Mouse (Mus musculus) heart, embryonic 10.5 days (tissue): ENCODE measurements at regions not wholly inside any gene's neighbourhood (a gene's known extent, or its start where the extent isn't known, plus 50 kb on each side); places are given as distances from the start of the nearest gene placed in this dataset.

Experiments
- DNase-seq: peaks from one replicate; pipeline ENCODE4 v3.0.0-alpha.2; 2017; ENCODE audit warnings: low spot score
- H3K27ac ChIP-seq: fragments of 300-500 bp; sonication (generic); 2 replicates; pipeline ENCODE4 v1.5.1; 2016; ENCODE audit warnings: mild to moderate bottlenecking
- H3K27me3 ChIP-seq: fragments of 300-500 bp; sonication (generic); 2 replicates; pipeline ENCODE4 v1.6.1; 2016; ENCODE audit warnings: mild to moderate bottlenecking; ENCODE audit not compliant: poor library complexity, insufficient read depth, severe bottlenecking
- H3K36me3 ChIP-seq: fragments of 300-500 bp; sonication (generic); 2 replicates; pipeline ENCODE4 v1.6.1; 2016; ENCODE audit warnings: mild to moderate bottlenecking, moderate library complexity
- H3K4me1 ChIP-seq: fragments of 300-500 bp; sonication (generic); 2 replicates; pipeline ENCODE4 v1.6.1; 2016; ENCODE audit warnings: mild to moderate bottlenecking
- H3K4me3 ChIP-seq: fragments of 300-500 bp; sonication (generic); 2 replicates; pipeline ENCODE4 v1.5.1; 2016; ENCODE audit warnings: mild to moderate bottlenecking, moderate library complexity
- H3K9me3 ChIP-seq: fragments of 300-500 bp; sonication (generic); 2 replicates; pipeline ENCODE4 v1.6.1; 2016; ENCODE audit warnings: mild to moderate bottlenecking, moderate library complexity
- WGBS: fragments of 180-500 bp; shearing (Covaris S2); methylation state at CpG from one replicate; pipeline ENCODE4 v1.1.7; 2016; 5-methylcytosine and 5-hydroxymethylcytosine counted together

- no peak overlapping the region for H3K4me3 ChIP-seq
- H3K27me3 ChIP-seq, result no peaks in the 10 kb centered on the region
- DNase-seq, result no peak
- 64% methylated on average over 4 of the region's 4 CpGs for WGBS
- H3K4me1 ChIP-seq, result peaks cover 10% of the 10 kb centered on the region
- H3K9me3 ChIP-seq, result no peaks in the 10 kb centered on the region
- no peaks in the 10 kb centered on the region for H3K36me3 ChIP-seq
- no peak overlapping the region for H3K27ac ChIP-seq
Observed at GRCm38 (mm10) chr12:52412172-52412571, 91.6 kb upstream of the Arhgap5 start.

- H3K4me3 ChIP-seq, result no peak overlapping the region
- H3K4me1 ChIP-seq, result peaks cover 10% of the 10 kb centered on the region
- H3K27me3 ChIP-seq, result no peaks in the 10 kb centered on the region
- no peaks in the 10 kb centered on the region for H3K9me3 ChIP-seq
- WGBS, result 49% methylated on average over 8 of the region's 8 CpGs
- DNase-seq, result no peak
- H3K36me3 ChIP-seq, result no peaks in the 10 kb centered on the region
- no peak overlapping the region for H3K27ac ChIP-seq
Observed at GRCm38 (mm10) chr12:52413046-52413473, 90.7 kb upstream of the Arhgap5 start.

GRCm38 (mm10) chr12:52422729-52423128 is 81.0 kb upstream of the Arhgap5 start:
- H3K36me3 ChIP-seq, result no peaks in the 10 kb centered on the region
- no peaks in the 10 kb centered on the region for H3K9me3 ChIP-seq
- no peaks in the 10 kb centered on the region for H3K27me3 ChIP-seq
- H3K4me3 ChIP-seq, result no peak overlapping the region
- H3K27ac ChIP-seq, result no peak overlapping the region
- 73% methylated on average over 1 of the region's 1 CpGs for WGBS
- DNase-seq, result no peak
- no peaks in the 10 kb centered on the region for H3K4me1 ChIP-seq

GRCm38 (mm10) chr12:52424336-52425034 is 79.3 kb upstream of the Arhgap5 start:
- Histone ChIP-seq H3K27me3 (no peaks in the 10 kb centered on the region), H3K9me3 (no peaks in the 10 kb centered on the region), H3K4me1 (no peaks in the 10 kb centered on the region), H3K27ac (no peak overlapping the region), H3K4me3 (no peak overlapping the region), H3K36me3 (no peaks in the 10 kb centered on the region)
- no peak for DNase-seq
- WGBS, result 88% methylated on average over 3 of the region's 3 CpGs

- Histone ChIP-seq H3K4me1 (no peaks in the 10 kb centered on the region), H3K27me3 (no peaks in the 10 kb centered on the region), H3K36me3 (no peaks in the 10 kb centered on the region), H3K9me3 (no peaks in the 10 kb centered on the region), H3K27ac (no peak overlapping the region), H3K4me3 (no peak overlapping the region)
- WGBS, result 64% methylated on average over 5 of the region's 5 CpGs
- DNase-seq, result no peak
Observed at GRCm38 (mm10) chr12:52429935-52430334, 73.8 kb upstream of the Arhgap5 start.

GRCm38 (mm10) chr12:52431933-52432332 is 71.8 kb upstream of the Arhgap5 start:
- H3K4me3 ChIP-seq, result no peak overlapping the region
- no peaks in the 10 kb centered on the region for H3K4me1 ChIP-seq
- no peak for DNase-seq
- H3K27ac ChIP-seq, result no peak overlapping the region
- H3K27me3 ChIP-seq, result no peaks in the 10 kb centered on the region
- no peaks in the 10 kb centered on the region for H3K36me3 ChIP-seq
- H3K9me3 ChIP-seq, result no peaks in the 10 kb centered on the region
- WGBS, result 69% methylated on average over 3 of the region's 3 CpGs

- Histone ChIP-seq H3K36me3 (no peaks in the 10 kb centered on the region), H3K27me3 (no peaks in the 10 kb centered on the region), H3K9me3 (no peaks in the 10 kb centered on the region), H3K27ac (no peak overlapping the region), H3K4me3 (no peak overlapping the region), H3K4me1 (no peaks in the 10 kb centered on the region)
- WGBS, result 55% methylated on average over 2 of the region's 2 CpGs
- no peak for DNase-seq
Observed at GRCm38 (mm10) chr12:52434021-52434420, 69.8 kb upstream of the Arhgap5 start.

- 76% methylated on average over 5 of the region's 5 CpGs for WGBS
- H3K27ac ChIP-seq, result no peak overlapping the region
- H3K36me3 ChIP-seq, result no peaks in the 10 kb centered on the region
- H3K4me1 ChIP-seq, result no peaks in the 10 kb centered on the region
- H3K9me3 ChIP-seq, result no peaks in the 10 kb centered on the region
- H3K27me3 ChIP-seq, result no peaks in the 10 kb centered on the region
- DNase-seq, result no peak
- H3K4me3 ChIP-seq, result no peak overlapping the region
Observed at GRCm38 (mm10) chr12:52435321-52435720, 68.5 kb upstream of the Arhgap5 start.

- H3K9me3 ChIP-seq, result no peaks in the 10 kb centered on the region
- H3K4me3 ChIP-seq, result no peak overlapping the region
- H3K36me3 ChIP-seq, result no peaks in the 10 kb centered on the region
- H3K4me1 ChIP-seq, result no peaks in the 10 kb centered on the region
- 74% methylated on average over 16 of the region's 16 CpGs for WGBS
- H3K27ac ChIP-seq, result no peak overlapping the region
- no peaks in the 10 kb centered on the region for H3K27me3 ChIP-seq
- DNase-seq, result no peak
Observed at GRCm38 (mm10) chr12:52435795-52436211, 68.0 kb upstream of the Arhgap5 start.

- 82% methylated on average over 4 of the region's 4 CpGs for WGBS
- Histone ChIP-seq H3K9me3 (no peaks in the 10 kb centered on the region), H3K27ac (no peak overlapping the region), H3K27me3 (no peaks in the 10 kb centered on the region), H3K4me1 (no peaks in the 10 kb centered on the region), H3K36me3 (no peaks in the 10 kb centered on the region), H3K4me3 (no peak overlapping the region)
- no peak for DNase-seq
Observed at GRCm38 (mm10) chr12:52436941-52437340, 66.8 kb upstream of the Arhgap5 start.

GRCm38 (mm10) chr12:52439241-52439640 is 64.5 kb upstream of the Arhgap5 start:
- H3K36me3 ChIP-seq, result no peaks in the 10 kb centered on the region
- no peak overlapping the region for H3K27ac ChIP-seq
- DNase-seq, result no peak
- 78% methylated on average over 1 of the region's 1 CpGs for WGBS
- H3K4me1 ChIP-seq, result no peaks in the 10 kb centered on the region
- H3K9me3 ChIP-seq, result no peaks in the 10 kb centered on the region
- H3K27me3 ChIP-seq, result no peaks in the 10 kb centered on the region
- H3K4me3 ChIP-seq, result no peak overlapping the region

- 72% methylated on average over 7 of the region's 7 CpGs for WGBS
Observed at GRCm38 (mm10) chr12:52440868-52441365, 62.9 kb upstream of the Arhgap5 start.

GRCm38 (mm10) chr12:52442337-52442736 is 61.4 kb upstream of the Arhgap5 start:
- no peak overlapping the region for H3K27ac ChIP-seq
- no peaks in the 10 kb centered on the region for H3K36me3 ChIP-seq
- H3K4me3 ChIP-seq, result no peak overlapping the region
- no peaks in the 10 kb centered on the region for H3K27me3 ChIP-seq
- peaks cover 16% of the 10 kb centered on the region; the same call in 1 of the 2 replicates for H3K4me1 ChIP-seq
- 88% methylated on average over 5 of the region's 5 CpGs for WGBS
- DNase-seq, result no peak
- no peaks in the 10 kb centered on the region for H3K9me3 ChIP-seq

More at GRCm38 (mm10) chr12:52440868-52441365, 62.9 kb upstream of the Arhgap5 start:
- no peak for DNase-seq
- no peaks in the 10 kb centered on the region for H3K9me3 ChIP-seq
- no peak overlapping the region for H3K27ac ChIP-seq
- no peak overlapping the region for H3K4me3 ChIP-seq
- no peaks in the 10 kb centered on the region for H3K36me3 ChIP-seq
- H3K27me3 ChIP-seq, result no peaks in the 10 kb centered on the region
- H3K4me1 ChIP-seq, result peaks cover 3% of the 10 kb centered on the region; the same call in 1 of the 2 replicates

GRCm38 (mm10) chr12:52445731-52446130 is 58.0 kb upstream of the Arhgap5 start:
- Histone ChIP-seq H3K9me3 (no peaks in the 10 kb centered on the region), H3K27ac (no peak overlapping the region), H3K4me3 (no peak overlapping the region), H3K4me1 (peaks cover 25% of the 10 kb centered on the region; the same call in 1 of the 2 replicates), H3K36me3 (no peaks in the 10 kb centered on the region), H3K27me3 (no peaks in the 10 kb centered on the region)
- 44% methylated on average over 2 of the region's 2 CpGs for WGBS
- no peak for DNase-seq
